Mouse (Mus musculus): ENCODE measurements at regions not wholly inside any gene's neighbourhood (a gene's known extent, or its start where the extent isn't known, plus 50 kb on each side); places are given as distances from the start of the nearest gene placed in this dataset.

GRCm38 (mm10) chr7:54783550-54784529 is 51.5 kb upstream of the Luzp2 start:
- H3K9ac ChIP-seq (ENCODE audit: low read depth, low read length) = no peak overlapping the region
- no peaks in the 10 kb centered on the region for H3K79me2 ChIP-seq (replicated peaks; ENCODE audit: control insufficient read depth, insufficient read depth, low read length)
- no peaks in the 10 kb centered on the region for H3K4me1 ChIP-seq (ENCODE audit: control insufficient read depth, insufficient read depth, low read length)
- DNase-seq = no peak
- intact Hi-C loops (cut with DNase I) = no loop called here
- 65% methylated on average over 10 of the region's 10 CpGs for WGBS
- TF ChIP-seq EP300 (IDR thresholded peaks at IDR 0.05; ENCODE audit: insufficient read depth, low read depth, low read length) (no peak), POLR2A (IDR thresholded peaks at IDR 0.05; ENCODE audit: insufficient read depth, low read depth, low read length) (no peak), CTCF (IDR thresholded peaks at IDR 0.05) (no peak)
- H3K27ac ChIP-seq = no peak overlapping the region
- H3K4me3 ChIP-seq = no peak overlapping the region
- no peaks in the 10 kb centered on the region for H3K27me3 ChIP-seq (ENCODE audit: control insufficient read depth, insufficient read depth, low read length)
- H3K36me3 ChIP-seq (ENCODE audit: control insufficient read depth, insufficient read depth, low read length) = no peaks in the 10 kb centered on the region

Measured in heart, adult 2 months (tissue).